Mouse (Mus musculus) T-cell, adult 66 days (primary cell): ENCODE data around the gene Guk1. TPM values are rescaled to one million over a fixed set of nuclear protein-coding genes. Genes with fewer than 3 reads are reported as not detected.

ENCODE experiments used
- total RNA-seq, 2 experiments: library from RNA; stranded (reverse); gene quantifications; 3 replicates in 1 of 2; 4 replicates in 1 of 2; pipeline ENCODE4 v1.2.4; 2023

The Guk1 gene
- 10 to 100 TPM; 36.9 to 37.2 TPM for total RNA-seq

DNA sequence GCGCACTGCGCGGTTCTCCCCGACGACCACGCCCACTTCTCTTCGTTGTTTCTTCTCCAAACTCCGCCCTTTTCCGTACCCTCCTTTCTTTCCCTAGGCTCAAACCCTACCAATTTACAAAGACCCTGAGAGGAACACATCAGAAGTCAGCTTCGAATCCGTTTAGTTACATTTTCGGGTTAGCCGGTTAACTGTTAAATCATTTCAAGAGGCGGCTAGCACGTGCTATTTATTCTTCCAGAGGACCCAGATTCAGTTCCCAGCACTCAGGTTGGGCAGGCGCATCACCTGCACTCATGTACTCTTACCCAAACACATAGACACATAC lies at the start of gene Guk1:
Guk1 (minus strand) TSS at position 154 of the 328 bp plus-strand sequence.

DNA sequence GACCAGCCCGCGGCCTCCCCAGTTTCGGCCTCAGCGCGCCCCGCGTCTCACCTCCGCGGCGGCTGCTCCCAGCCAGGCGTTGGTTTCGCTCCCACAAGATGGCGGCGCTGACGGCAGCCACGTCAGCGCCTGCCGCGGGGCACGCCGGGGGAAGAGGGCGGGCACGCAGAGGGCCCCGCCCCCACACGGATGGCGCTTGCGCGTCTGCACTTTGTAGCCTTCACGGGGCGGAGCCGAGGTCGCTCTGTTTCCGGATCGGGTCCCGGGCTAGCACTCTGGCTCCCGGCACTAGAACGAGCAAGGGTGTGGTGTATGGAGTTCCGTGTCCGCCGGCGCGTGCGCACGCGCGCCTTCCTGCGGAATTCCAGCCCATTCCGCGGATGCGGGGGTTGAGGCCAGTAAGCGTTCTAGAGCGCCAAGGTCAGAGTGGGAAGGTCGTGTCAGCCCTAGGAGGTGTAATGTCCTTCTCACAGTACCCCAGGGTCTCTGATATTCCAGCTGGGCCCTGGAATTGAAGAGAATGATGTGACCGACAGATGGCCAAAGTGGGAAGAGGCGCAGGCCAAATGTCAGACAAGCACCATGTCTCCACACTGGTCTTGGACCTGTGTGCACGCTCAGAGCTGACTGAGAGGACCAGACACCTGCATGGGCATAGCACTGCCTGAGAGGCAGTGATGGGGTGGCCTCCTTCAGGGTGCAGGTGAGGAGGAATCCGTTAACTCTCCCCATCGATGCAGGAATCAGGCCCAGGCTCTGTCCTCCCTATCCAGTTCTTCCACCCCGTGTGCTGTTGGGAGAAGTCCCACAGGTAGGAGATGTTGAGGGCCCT lies 36.3 kb upstream of the Guk1 start, which contains the start of gene Arf1:
Arf1 (minus strand) TSS at position 149 of the 832 bp plus-strand sequence.

DNA sequence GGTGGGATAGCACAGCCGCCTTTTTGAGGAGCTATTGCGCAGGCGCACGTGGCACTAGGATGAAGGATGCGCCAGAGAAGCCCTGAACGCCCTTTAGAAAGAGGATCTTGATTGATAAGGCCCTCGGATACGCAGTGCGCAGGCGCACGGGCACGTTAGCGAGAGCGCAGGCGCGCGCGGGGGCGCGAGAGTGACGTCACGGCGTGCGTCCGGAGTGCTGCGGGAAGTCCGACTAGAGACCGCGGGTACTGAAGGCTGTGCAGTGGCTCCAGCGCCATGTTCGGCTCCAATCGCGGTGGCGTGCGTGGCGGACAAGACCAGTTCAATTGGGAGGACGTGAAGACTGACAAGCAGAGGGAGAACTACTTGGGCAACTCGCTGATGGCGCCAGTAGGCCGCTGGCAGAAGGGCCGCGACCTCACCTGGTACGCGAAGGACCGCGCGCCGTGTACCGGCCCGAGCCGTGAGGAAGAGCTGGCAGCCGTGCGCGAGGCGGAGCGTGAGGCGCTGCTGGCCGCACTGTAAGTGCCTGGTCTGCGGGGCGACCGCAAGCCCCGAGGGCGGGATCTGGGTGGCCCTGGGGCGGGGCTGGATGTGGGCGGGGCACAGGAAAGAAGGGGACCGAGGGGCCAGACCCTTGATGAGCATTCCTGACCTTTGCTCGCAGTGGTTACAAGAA lies 16.3 kb upstream of the Guk1 start, which contains the start of gene 2310033P09Rik:
2310033P09Rik (plus strand) TSS at position 169 of the 679 bp plus-strand sequence.

DNA sequence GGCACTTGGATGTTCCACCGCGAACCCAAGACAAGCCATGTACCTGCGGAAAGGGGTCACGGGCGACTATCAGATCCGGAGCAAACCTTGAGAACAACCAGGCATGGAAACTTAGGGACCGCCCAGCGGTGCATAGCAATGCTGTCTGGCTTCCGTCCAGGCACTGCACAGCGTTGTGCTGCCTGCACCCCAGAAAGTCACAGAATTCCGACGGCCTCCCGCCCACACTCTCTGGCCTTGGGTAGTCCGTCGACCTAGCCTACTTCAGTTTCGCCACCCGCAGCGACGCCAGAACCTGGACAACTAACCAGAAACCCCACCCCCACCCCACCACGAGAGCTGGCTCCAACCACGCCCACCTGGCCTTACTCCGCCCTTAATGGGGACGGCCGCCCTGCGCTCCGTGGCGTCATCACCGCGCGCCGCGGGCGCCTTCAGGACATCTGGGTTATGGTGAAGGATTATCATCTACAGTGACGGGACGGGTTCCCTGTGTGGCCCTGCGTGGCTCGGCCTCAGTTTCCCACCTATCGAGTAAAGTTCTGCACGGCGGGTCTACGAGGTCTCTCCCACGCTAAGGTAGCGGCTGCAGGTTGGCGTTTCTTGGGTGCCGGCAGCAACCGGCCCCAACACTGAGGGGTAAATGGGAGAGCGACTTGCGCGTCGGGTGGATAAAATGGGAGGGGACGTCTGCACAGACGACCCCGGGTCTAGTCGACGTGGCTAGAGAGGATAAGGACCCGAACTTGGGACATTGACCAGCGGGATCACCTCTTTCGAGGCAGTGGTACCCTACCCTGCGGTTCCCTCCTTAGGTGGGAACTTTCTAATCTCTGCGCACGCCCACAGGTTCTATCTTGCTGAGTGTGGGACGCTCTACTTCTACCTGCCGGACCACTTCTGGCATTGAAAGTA lies 10.3 kb upstream of the Guk1 start, which contains the start of gene Mrpl55:
Mrpl55 (plus strand) TSS at position 406 of the 915 bp plus-strand sequence.

DNA sequence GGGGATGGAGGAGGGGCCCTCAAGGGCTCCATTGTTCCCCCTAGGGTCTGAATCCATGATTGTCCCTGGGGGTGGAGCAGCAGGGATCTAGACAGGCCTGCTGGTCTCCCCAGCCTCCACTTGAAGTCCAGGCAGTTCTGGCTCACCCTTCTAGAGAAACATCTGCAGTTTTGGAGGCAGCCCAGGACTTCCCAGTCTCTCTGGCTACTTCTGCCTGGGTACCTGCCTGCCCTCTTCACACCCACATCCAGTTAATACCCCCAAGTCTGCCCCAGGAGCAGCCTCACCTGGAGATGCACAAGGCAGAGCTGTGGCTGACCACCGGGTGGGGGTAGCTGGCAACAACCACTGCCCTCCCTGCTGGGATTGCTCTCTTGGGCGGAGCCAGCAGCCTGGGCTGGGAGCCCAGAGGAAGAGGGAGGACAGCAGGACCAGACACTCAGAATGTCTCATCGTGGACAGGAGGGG lies 9.1 kb downstream of the Guk1 start, which contains the start of gene Gjc2:
Gjc2 (minus strand) TSS at position 350 of the 468 bp plus-strand sequence.

DNA sequence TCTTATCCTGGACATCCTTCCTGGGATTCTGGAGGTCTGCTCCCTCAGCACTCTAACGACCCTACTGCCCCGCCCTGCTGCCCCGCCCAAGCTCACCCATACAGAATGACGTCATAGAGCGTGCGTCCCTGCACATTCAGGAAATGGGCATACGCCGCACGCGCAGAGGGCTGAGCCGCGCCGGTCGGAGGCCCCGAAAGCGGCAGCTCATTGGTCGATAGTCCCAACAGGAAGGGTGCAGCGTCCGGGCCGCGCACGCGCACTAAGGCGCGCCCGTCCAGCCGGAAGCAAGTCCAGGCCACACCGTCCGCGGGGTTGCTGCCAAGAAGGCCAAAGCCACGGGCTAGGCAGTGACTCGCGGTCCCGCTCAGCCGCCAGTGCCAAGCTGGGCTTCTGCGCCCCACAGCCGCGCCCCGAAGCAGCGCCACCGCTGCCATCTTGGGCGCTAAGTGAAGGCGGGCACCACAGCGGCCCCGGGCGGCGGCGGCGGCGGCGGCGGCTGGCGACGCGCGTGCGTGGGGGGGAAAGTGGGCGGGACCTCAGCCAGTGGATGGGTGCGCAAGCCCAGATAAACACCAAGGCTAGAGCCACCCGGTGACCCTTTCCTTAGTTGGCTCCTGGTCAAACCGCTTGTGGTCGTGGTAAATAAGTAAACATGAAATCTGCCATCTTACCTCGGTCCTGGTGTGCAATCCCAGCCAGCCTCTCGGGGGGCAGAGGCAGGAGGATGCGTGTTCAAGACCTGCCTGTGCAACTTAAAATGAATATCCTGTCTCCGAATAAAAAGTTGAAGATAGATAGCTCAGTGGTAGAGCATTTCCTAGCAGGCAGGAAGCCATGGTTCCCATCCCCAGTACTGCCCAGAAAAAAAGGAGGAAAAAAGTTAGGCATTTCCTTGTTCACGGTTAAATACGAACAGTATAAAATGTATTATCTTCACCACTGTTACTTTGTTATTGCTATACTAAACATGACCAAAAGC lies 28.5 kb downstream of the Guk1 start, which contains the start of gene Iba57:
Iba57 (minus strand) TSS at position 485 of the 982 bp plus-strand sequence.

DNA sequence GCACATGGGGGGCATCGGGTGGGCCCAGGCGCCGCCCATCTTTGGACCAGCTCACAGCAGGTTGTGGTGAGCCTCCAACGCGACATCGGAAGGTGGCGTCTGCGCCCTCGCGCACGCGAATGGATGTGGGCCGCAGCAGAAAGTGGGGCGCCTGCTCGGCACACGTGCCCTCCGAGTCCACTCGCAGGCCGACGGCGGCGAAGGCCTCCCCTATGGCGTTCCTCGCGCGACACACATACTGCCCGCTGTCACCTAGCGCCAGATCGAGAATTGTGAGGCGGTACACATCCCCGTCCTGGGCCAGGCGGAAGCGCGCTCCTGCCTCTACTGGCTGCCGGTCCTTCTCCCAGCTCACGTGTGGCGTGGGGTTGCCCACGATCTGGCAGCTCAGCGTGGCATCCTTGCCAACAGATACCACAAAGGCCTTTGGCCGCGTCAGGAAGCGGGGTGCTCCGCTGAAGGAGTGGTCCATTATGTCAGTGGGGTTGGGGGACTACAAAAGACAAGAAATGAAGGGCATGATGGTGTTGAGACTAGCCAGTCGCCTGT lies 56.0 kb downstream of the Guk1 start, which contains the start of gene Obscn:
Obscn (minus strand) TSS at position 499 of the 549 bp plus-strand sequence.

Other genes starting within 250 kb of the Guk1 start
- 10 to 100 TPM; 12.9 to 15.2 TPM for gene Hist3h2ba, start 243.3 kb downstream of the Guk1 start, total RNA-seq
- 10 to 100 TPM; 39.5 to 41.6 TPM for gene Hist3h2a, start 237.5 kb downstream of the Guk1 start, total RNA-seq
- gene Trim17, start 237.5 kb downstream of the Guk1 start, total RNA-seq = under 1 TPM in 1 of 2 experiments, not detected in 1; 0.41 TPM
- 10 to 100 TPM; 68.7 to 76.5 TPM for gene Trim11, start 214.1 kb downstream of the Guk1 start, total RNA-seq
- gene Obscn, start 55.8 kb downstream of the Guk1 start, total RNA-seq = under 1 TPM; 0.39 to 0.47 TPM
- gene Iba57, start 28.5 kb downstream of the Guk1 start, total RNA-seq = 10 to 100 TPM; 39.6 to 41.9 TPM
- under 1 TPM in 1 of 2 experiments, not detected in 1; 0.26 TPM for gene Gjc2, start 9.0 kb downstream of the Guk1 start, total RNA-seq
- 10 to 100 TPM; 14.9 to 15.2 TPM for gene Mrpl55, start 10.3 kb upstream of the Guk1 start, total RNA-seq
- gene 2310033P09Rik, start 16.1 kb upstream of the Guk1 start, total RNA-seq = 10 to 100 TPM; 29.0 to 30.0 TPM
- gene Arf1, start 36.1 kb upstream of the Guk1 start, total RNA-seq = 100 to 1,000 TPM; 205 to 222 TPM
- not detected for gene Wnt3a, start 98.5 kb upstream of the Guk1 start, total RNA-seq
- not detected for gene Wnt9a, start 114.7 kb upstream of the Guk1 start, total RNA-seq
- under 1 TPM in 1 of 2 experiments, not detected in 1; 0.44 TPM for gene Prss38, start 183.4 kb upstream of the Guk1 start, total RNA-seq